Mouse (Mus musculus) ES-E14 (cell line): Measurements from ENCODE around the gene Gm10837.

Source experiments
- CHD2 ChIP-seq: IDR thresholded peaks from 2 replicates; pipeline ENCODE4 v1.6.1; 2014; ENCODE audit warnings: mild to moderate bottlenecking, low read depth, low read length, inconsistent platforms
- ZC3H11A ChIP-seq: IDR thresholded peaks from 2 replicates; pipeline ENCODE4 v1.6.1; 2012; ENCODE audit warnings: low read depth, mild to moderate bottlenecking, inconsistent platforms, low read length, borderline replicate concordance

DNA sequence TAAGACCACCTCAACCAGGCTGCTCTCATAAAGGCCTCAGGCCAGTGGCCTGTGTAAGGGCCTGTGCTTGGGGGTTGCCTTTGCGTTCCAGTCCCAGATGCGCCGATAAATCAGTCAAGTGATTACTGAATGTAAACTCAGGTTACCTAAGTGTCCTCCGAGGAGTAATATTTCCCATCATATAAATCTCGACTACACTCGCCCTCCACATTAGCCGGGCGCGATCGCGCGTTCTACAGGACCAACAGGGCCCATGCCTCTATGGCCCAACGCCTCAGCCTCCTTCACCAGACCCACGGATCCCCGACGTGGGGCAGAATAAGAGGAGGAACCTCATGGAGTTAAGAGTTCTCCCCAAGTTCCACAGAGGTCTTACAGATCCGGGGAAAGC is 27.7 kb upstream of the Gm10837 start:
- no peak for TF ChIP-seq CHD2
- TF ChIP-seq ZC3H11A = no peak
